Mouse (Mus musculus): ENCODE results near the gene Rpl31. TPM values are rescaled to one million over a fixed set of nuclear protein-coding genes. Genes with fewer than 3 reads are reported as not detected.

Gene Rpl31
- total RNA-seq, 4 experiments from 2014 or later = 589 to 669 (median 644) TPM

DNA sequence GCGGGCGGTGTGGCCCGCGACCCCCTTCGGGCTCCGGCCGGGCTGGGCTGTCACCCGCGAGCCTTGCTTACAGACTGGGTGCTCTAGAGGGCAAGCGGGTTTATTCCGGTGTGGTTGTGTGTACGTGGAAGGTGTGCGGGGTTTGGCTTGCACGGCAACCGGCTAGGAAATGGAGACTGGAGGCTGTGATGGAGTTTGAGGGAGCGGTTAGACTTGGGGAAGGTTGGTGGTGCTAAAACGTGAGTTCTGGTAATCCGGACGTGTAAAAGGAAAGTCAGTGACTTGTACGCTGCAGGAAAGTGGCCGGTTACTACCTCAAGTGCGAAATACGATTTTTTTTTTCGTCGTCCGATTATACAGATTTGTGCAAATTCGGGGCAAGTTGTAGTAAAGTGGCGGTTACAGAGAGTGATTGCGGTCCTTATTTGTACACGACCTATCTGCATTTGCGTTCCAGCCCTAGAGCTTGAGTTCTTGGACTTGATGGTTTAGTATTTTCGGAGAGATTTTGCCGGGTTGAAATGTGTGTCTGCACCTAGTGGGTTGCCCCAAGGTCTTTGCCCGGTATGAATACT is 712 bp downstream of the Rpl31 start:
- no peak for DNase-seq

DNA sequence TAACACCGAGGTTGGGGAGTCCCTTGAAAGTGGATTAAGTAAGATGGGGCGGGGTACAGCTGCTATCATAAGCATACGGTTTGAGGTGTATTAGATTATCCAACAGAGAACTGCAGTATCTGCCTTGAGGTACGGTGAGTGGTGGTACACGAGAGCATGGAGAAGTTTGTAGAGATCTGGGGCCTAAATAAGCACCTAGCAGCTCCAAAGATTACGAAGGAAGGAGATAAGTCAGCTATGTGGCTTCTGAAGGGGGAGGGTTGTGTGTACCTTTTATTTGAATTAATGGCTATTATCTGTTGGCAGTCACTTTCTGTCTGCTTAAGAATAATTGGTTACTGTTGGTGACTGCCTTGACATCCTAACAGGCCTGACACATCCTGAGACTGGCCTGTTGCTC is 2.8 kb downstream of the Rpl31 start:
- DNase-seq = no peak

DNA sequence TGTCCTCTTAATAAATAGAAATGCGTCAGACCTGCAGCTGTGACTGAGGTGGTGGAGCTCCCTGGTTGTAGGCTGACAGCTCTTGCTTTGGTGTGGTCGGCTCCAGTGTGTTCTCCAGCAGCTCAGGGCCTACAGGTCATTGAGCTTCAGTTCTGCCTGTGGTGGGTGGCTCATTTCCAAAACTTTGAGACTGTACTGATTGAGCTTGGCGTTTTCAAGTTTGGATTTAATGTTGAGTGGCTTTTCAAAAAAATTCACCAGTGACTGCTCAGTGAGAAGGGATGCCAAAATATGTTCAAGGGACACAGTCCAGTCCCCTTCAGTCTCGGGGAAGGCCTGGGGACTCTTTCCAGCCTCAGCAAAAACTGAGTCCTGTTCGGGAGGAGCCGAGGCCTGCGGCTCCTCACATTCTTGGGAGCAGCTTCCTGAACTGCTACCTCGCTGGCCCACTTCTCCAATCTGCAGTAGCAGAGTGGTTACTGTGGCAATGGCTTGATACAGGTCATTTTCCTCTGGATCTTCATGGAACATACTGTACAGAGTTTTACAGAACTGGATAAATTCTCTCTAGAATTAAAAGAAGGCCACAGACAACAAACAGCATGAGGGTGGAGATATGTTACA is 4.7 kb downstream of the Rpl31 start:
- no peak for DNase-seq

DNA sequence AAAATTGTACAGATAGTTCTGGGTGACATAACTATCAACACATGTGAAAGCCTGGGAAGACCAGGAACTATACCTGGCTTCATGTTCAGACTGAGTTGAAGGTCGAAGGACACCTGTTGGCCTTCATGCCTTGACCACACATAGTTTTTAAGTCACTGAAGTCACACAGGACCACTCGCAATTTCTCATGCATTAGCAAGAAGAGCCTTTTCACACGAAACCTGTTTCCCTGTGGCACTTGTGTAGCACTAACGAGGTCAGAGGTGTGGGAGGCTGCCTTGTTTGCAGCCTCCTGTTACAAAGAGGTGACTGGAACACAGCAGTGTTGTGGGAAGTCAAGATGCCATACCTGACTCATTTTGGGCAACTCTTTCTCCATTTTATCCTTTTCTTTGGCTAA is 5.7 kb downstream of the Rpl31 start:
- no peak for DNase-seq

DNA sequence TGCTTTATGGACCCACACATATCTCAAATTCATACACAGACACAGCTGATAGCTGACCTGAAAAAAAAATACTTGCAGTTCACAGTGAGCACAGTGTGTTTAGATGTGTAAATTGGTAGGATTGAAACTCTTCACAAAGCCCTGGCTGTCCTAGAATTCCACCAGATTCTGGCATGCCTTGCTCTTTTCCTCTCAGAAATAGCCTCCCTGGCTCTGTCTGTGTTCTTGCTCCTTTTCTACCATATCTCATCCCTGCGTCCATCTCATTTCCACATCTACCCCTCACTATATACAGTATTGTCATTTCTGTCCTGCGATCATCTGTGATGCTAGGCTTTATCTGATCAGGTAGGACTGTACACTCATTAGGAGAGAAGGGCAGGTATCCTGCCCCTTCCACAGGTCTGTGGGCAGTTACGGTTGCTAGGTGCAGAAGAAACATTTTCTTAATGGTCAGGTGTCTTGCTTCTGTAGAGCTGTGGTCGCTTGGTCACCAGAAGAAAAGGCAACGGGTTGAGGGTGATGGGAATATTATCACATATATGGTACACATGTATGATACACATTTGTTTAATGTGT is 6.7 kb downstream of the Rpl31 start:
- no peak for DNase-seq

DNA sequence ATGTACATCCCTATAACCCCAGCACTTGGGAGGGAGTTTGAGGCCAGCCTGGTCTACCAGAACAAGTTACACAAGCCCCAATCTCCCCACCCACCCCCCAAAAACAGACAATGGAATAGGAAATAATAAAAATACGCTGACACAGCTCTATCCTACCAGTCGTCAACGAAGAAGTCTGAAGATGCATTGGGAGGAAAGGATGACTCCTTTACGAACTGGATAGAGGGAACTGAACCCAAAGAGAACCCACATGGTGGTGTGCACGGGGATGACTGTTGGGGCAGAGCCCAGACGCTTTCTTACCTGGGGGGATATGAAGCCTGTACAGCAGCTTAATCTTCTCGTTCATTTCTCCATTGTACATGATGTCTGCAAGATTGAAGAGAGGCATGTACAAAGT is 8.5 kb downstream of the Rpl31 start:
- no peak for DNase-seq

DNA sequence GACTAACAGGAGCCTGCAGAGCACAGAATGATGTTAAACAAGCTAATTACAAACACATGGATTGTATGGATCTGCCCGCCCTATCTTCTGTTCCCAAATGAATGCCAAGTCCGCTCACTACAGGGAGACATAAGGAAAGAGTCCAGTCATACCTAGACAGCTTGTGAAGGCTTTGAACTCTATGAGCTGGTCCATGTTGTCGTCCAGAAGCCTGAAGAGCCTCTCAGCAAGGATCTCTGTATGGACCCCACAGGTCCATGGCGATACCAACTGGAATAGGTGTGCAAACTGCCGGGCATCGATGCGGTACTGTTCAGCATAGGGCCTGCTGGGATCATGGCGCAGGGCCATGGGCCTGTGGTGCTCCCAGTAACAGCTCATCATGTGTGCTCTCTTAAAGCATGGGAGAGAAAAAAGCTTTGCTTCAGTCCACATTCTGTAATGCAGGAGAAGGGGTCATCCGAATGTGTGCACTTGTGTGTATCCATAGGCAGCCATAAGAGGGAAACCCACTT is 9.1 kb downstream of the Rpl31 start:
- no peak for DNase-seq

DNA sequence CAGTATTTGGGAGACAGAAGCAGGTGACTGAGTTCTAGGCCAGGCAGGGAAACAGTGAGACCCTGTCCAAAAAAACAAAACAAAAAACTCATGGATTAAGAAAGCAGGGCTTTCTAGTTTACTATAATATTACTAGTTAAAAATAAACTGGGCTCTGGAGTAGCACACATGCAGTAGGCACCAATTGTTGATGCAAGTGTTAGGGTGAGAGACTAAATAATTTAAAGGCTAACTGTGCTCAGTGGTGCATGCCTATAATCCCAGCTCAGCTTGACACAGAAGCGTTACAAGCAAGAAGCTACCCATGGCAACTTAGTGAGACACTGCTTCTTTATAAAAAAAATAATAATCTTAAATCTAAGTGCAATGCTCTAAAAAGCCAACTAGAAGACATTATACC is 10.9 kb downstream of the Rpl31 start:
- no peak for DNase-seq

DNA sequence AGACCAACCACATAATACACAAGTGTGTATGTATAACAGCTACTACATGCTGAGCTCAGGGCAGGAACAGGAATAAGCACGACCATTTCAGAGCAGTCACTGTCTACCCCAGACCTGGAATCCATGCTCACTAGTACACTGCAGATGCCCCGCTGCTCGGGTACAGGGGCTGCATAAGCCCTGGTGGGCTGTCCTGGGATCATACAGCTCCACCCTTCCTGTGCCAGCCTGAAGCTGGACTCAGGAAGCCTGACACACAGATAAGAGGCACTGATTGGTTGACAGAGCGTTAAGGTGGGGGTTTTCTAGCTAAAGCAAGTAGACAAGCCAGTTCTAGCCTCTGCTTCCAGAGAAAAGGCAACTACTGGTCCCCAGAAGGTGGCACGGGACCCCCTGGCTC is 11.4 kb downstream of the Rpl31 start:
- DNase-seq = no peak

DNA sequence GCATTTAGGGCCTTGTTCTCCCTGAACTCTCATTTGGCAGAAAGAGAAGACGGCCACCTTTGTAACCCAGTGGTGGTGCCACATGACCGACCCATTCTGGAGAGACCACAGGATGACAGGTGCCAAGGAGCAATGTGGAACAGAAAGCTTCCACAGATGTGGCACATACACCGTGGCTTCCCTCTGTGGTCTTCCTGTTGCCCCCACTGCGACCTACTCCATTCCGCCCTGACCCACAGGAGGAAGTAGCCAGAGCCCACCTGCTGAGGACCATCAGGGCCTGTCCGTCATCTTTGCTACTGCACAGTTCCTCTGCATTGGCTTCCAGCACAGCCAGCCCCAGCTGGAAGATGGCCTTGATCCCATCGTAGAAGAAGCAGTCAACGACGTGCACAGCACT is 13.4 kb downstream of the Rpl31 start:
- no peak for DNase-seq

DNA sequence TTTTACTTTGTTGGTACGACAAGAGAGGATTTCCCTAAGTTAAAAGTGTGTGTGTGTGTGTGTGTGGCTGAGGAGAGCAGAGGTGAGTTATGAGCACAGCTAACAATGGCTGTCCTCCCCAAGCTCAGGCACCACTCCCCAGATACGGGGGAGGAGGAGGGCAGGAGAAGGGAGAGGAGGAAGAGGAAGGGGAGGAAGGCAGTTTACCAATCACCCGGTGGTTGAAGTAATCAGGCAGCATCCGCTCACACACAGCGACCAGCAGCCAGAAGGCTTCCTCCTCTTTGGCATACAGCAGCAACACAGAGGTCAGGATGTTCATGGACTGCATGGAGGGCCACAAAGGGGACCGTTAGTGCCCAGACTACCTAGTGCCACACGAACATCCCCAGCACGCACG is 17.3 kb downstream of the Rpl31 start:
- DNase-seq = no peak

DNA sequence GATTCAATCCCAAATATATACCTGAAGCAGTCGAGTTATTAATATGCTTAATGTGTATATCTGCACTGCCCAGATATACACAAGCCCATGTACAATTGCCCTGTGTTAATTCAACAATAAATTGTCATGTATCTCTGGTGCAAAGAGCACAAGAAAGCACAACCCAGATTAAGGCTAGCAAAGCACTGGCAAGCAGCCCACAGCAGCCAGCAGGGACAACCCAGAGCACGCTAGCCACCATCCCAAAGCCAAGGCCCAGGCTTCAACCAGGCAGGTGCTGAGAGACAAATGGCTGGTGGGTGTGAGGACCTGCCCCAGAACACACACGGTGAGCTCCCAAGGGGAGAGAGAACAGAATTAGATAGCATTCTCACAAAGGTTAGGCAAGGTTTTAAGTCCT is 18.8 kb downstream of the Rpl31 start:
- no peak for DNase-seq

DNA sequence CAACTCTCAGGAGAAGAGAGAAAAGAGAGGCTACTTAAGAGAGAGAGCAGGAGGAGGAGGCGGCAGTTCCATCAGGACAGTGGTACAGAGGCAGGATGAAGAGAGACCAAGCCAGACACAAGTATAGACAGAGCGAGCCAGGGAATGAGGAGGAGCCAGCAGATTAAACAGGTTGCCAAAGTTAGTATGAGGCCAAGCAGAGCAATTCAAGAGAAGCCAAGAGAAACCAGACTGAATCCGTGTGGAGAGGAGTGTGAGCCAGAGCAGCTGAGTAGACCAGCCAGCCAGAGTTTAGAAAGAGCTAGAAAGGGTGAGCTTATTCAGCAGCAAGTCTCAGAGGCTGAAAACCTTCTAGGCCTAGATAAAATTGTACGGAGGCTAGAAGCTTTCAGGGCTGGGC is 19.9 kb downstream of the Rpl31 start:
- no peak for DNase-seq

DNA sequence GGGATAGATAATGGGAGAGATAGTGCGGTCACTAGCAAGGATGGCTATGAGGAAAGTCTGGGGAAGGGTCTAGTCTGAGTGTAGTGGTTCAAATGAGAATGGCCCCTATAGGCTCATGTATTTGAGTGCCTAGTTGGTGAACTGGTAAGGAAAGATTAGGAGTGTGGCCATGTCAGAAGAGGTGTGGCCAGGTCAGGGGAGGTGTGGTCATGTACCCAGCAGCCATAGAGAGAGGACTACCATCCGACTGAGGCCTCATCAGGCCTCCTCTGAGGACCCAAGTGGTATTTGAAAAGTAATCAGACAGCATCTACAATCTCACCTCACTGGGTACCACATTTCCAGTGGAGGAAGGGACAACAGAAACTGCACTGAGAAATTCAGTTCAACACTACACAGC is 20.5 kb downstream of the Rpl31 start:
- DNase-seq = no peak

DNA sequence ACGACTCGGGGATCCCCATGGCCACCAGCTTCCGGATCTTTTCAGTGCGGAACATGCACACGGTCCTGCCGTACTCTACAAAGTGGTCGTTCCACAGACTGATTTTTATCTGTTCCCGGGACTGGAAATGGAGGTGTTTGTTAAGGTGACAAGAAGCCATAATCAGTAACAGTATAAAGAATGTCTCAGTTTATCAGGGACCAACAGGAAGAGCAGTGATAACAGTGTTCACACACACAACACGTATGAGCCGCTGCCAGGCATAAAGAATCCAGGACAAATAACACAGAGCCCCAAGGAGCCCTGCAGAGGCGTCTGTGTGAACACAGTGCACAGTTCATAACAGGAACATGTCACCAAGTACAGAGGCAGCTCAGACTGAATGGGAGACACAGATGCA is 21.7 kb downstream of the Rpl31 start:
- no peak for DNase-seq

DNA sequence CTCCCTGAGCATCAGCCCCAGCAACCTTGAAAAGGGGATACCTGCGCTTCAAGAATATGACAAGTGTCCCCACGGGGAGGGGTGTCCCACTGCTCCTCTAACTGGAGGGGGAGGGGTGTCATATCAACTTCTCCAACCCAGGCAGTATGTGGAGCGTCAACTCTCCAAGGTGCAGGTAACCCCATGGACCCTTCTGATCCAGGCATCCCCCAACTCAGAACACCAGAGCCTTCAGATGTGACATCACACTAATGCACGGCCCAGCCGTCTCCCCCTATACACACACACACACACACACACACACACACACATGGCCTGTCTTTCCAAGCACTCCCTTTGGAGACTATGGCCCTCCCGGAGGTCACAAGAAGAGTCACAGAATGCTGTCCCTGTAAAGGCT is 24.0 kb downstream of the Rpl31 start:
- DNase-seq = no peak

DNA sequence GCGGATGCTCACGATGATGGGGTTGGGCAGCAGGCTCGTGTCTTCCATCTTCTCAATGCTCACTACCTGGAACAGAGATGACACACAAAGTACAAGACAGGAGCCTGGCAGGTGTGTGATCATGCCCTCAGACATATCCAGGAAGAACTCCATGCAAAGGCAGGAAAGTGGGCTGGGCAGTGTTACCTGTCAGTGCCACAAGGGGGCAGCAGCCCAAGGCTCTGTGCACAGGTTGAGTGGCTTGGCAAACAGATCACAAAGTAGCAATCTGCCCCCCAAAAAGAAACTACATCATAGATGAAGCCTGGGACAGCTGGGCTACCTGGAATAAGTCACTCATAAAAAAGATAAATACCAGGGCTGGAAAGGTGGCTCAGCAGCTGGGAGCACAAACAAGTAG is 24.5 kb downstream of the Rpl31 start:
- peak; percentile 46 for DNase-seq

DNA sequence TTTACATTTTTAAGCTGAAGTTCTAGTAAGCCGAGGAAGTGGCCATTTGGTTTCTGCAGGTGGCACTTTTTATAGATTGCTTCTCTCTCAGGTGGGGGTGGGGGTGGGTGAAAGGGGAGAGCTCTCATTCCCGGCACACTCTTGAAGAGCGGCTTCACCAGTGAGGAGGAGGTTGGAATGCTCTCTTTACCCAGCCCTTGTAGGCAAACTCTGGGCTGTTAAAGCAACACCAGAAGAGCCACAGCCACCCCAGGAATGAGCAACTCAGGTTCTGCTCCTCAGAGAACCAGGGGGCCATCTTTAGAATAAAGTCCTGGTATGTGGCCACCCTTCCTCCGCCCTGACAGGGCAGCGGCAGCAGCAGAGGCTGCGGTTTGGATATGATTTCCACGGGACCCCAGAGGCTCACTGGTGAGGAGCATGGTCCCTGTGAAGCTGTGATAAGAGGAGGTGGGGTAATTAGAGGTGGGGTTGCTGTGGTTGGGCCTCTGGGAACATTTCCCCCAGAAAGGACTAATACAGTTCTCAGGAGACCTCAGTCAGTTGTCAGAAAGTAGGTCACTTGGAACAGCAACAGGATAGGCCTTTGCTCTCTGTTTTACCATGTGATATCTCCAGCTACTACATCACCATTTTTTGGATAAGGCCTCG is 25.7 kb downstream of the Rpl31 start:
- no peak for DNase-seq

DNA sequence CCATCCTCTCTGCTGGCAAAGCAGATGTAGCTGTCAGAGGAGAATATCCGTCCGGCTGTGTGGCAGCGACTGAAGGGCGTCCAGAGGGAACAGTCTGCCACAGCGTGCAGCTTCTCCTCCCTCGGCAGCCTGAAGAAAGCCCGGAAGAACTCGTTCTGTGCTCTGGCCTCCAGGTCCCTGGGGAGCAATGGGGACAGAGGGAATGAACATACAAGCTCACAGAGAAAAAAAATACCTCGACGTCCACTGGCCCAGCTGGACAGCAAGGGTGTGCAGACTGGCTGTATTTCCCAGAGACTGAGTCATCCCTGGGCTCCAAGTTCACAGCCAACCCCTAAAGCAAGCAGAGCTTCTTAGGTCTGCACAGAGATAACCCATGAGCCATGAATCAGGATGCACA is 26.5 kb downstream of the Rpl31 start:
- no peak for DNase-seq

DNA sequence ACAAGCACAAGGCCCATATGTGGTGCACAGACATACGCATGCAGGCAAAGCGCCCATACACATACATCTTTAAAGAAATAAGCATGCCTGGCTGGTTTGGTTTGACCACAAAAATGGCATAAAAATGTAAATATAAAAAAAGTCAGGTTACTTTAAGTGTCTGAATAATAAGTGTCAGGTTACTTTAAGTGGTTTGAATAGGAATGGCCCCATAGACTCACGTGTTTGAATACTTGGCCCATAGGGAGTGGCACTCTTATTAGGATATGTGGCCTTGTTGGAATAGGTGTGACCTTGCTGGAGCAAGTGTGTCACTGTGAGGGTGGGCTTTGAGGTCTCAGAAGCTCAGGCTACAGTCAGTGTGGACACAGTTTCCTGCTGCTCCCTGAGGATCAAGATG is 27.0 kb downstream of the Rpl31 start:
- DNase-seq = no peak

DNA sequence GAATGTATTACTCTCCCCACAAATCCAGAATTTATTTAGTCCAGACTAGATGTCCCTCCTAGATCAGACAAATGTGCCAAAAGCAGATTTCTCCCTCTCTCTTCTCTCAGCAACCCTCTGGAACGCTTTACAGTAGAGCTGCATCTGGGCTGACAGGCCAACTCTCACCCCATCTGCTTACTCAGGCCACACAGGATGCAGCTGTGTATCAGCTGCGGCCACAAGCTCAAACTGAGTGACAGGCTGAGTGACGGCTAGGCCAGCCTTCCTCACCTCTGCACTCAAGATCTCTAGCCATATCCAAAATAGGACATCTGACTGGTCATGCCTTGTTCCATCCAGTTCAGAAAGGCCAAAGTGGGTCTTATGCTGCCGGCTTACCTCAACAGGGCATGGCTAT is 28.7 kb downstream of the Rpl31 start:
- DNase-seq = no peak

DNA sequence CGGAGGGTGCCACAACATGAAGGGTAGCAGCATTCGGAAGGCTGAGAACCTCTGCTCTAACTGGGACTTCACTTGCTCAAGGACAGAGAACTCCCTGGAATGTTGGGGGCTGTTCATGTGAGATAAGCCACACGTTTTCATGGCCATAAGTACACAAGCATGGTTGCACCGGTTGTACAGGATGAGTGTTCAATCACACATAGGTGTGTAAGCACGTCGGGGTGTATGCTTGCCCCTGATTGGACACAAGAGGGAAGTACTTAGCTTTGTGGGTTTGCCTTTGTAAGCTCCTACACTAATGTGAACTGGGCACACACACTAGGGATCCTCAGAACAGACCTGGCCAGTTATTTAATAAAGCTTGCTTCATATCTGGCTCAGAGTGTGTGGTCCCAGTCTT is 30.6 kb downstream of the Rpl31 start:
- no peak for DNase-seq

DNA sequence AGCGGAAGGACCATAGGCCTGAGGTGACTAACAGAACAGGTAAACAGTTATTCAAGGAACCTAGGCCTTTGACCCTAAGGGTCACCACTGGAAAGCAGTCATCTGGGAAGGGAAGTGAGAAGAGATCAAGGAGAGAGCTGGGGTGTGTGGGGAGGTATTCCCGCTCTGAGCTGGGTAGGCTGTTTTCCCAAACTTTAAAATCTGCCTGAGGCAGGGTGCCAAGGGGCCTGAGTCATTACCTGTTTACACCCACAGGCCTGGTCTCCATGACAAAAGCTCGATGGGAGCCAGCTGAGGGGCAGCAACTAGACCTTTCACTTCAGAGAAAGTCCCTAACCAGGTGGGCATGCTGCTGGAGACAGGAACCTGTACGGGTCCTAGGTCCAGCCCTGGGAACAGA is 31.6 kb downstream of the Rpl31 start:
- no peak for DNase-seq

DNA sequence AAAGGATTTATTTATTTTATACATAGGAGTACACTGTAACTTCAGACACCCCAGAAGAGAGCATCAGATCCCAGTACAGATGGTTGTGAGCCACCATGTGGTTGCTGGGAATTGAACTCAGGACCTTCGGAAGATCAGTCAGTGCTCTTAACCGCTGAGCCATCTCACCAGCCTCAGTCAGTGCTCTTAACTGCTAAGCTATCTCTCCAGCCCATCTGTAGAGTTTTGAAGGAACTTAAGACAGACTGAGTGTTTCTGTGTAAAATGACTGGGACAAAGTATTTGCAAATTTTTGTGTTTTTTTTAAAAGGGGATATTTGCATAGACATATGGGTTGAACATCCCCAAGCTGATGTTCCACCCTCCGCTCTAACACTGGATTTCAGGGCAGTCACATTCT is 32.5 kb downstream of the Rpl31 start:
- DNase-seq = no peak

Data from adrenal gland, adult 8-10 months (tissue).